Mouse (Mus musculus) stomach, postnatal 0 days (tissue): ENCODE measurements around the gene Ctnna3.
A peak's percentile ranks its signal among the peaks of the same experiment; 100 is the strongest.

Experiments used
- CTCF ChIP-seq: IDR thresholded peaks from 2 replicates; pipeline ENCODE4 v1.5.1; 2016; ENCODE audit warnings: antibody characterized with exemption, low read depth, mild to moderate bottlenecking, moderate library complexity
- EP300 ChIP-seq: optimal IDR thresholded peaks from 2 replicates; pipeline ENCODE3; 2016; ENCODE audit warnings: antibody characterized with exemption

DNA sequence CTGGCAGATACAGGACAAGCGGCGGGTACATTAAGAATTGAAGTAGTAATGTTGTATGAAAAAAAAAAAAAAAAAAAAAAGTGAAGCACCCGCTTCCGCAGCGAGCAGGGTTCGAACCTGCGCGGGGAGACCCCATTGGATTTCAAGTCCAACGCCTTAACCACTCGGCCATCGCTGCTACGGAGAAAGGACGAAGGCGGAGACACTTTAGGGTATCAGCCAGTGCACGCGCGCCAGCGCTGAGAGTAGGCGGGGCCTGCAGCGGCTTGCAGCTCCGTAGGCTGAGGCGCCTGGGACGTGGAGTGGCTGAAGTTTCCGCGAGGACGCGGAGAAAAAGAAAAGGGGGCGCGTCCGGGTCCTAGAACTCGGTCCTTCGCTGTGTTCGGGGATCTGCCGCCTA lies 518 bp upstream of the Ctnna3 start:
- TF ChIP-seq CTCF = no peak
- TF ChIP-seq EP300 = peak; percentile 47
